Mouse (Mus musculus): ENCODE data around the gene Klk4. TPM values are rescaled to one million over a fixed set of nuclear protein-coding genes. Genes with fewer than 3 reads are reported as not detected.

The Klk4 gene
- polyA plus RNA-seq, 1 experiment from 2014 or later = 0.18 TPM

DNA sequence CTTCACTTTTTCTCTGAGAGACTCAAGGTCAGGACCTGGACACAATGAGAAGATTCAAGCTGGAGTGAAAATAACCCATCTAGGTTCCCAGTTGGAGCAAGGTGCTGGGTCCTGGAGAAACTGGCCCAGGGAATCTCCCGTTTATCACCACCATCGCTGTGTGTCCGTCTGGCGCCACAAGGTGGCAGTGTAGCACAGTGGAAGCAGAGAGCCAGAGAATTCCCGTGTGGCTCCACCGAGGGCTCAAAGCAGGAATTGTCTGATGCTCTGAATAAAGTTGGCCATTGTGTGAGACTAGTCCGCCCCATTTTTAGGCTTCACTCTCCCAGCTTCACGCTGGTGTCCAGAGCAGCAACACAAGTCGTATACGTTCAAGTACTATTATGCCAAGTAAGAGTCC is 7.7 kb upstream of the Klk4 start:
- Histone ChIP-seq H3K4me1 (replicated peaks; ENCODE audit: control insufficient read depth, insufficient read depth, low read length) (no peaks in the 10 kb centered on the region), H3K27ac (ENCODE audit: low read depth, low read length) (no peak overlapping the region), H3K9ac (ENCODE audit: low read depth, low read length) (no peak overlapping the region), H3K9me3 (ENCODE audit: control insufficient read depth, low read length) (no peaks in the 10 kb centered on the region), H3K36me3 (ENCODE audit: control insufficient read depth, insufficient read depth, low read length) (no peaks in the 10 kb centered on the region), H3K4me3 (ENCODE audit: low read depth, low read length) (no peak overlapping the region), H3K4me2 (no peak overlapping the region), H3K27me3 (replicated peaks; ENCODE audit: control insufficient read depth, insufficient read depth, low read length) (0 out of 2 replicates have a peak, but pooled peaks cover 4% of the 10 kb centered on the region)
- WGBS = 8% methylated on average over 10 of the region's 10 CpGs
- ATAC-seq (replicated peaks; ENCODE audit: low FRiP score) (no peak), DNase-seq (ENCODE audit: low spot score) (peak; percentile 57)

DNA sequence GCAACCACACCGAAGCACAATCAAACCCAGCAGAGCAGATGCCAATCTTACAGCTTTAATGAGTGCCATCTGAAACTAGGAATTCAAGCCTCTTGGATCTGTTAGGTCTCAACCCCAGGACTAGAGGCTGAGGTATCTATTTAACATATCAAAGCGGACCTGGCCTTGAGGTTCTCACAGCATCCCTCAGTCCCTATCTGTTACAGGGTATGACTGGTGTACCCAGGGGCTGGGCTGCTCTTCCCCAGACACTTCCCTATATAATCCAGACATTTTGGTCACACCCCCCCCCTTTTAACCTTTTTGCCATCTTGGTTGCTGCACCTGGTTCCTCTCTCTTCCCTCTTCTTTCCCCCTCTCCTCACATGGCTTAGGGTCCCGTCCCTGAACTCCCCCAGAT is 7.3 kb upstream of the Klk4 start:
- Histone ChIP-seq H3K27ac (ENCODE audit: low read depth, low read length) (no peak overlapping the region), H3K9me3 (ENCODE audit: control insufficient read depth, low read length) (no peaks in the 10 kb centered on the region), H3K4me2 (no peak overlapping the region), H3K27me3 (replicated peaks; ENCODE audit: control insufficient read depth, insufficient read depth, low read length) (0 out of 2 replicates have a peak, but pooled peaks cover 4% of the 10 kb centered on the region), H3K4me3 (ENCODE audit: low read depth, low read length) (no peak overlapping the region), H3K4me1 (replicated peaks; ENCODE audit: control insufficient read depth, insufficient read depth, low read length) (no peaks in the 10 kb centered on the region), H3K36me3 (ENCODE audit: control insufficient read depth, insufficient read depth, low read length) (no peaks in the 10 kb centered on the region), H3K9ac (ENCODE audit: low read depth, low read length) (no peak overlapping the region)
- no peak for DNase-seq (ENCODE audit: low spot score)
- 65% methylated on average over 3 of the region's 3 CpGs for WGBS
- no peak for ATAC-seq (replicated peaks; ENCODE audit: low FRiP score)

DNA sequence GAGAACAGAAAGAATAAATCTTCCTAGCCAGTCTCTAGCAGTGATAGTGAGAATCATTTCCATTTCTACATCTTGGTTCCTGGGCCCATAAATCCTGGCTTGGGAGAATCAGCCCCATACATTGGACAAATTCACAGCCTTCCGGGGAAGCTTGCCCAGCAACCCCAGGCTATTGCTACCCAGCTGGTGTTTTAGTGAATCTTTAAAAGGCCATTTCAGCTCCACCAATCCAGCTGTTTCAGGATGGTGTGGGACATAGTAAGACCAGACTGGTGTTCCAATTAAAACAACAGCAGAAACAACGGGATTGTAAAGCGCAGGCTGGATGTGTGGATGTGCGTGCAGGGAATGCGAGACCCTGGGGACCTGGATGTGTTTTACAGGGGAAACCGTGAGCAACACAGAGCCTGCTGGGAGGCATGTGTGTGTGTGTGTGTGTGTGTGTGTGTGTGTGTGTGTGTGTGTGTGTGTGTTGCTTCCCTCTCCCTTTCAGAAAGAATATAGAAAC is 6.0 kb upstream of the Klk4 start:
- H3K9me3 ChIP-seq (ENCODE audit: control insufficient read depth, low read length) = no peaks in the 10 kb centered on the region
- H3K4me2 ChIP-seq = no peak overlapping the region
- no peaks in the 10 kb centered on the region for H3K4me1 ChIP-seq (replicated peaks; ENCODE audit: control insufficient read depth, insufficient read depth, low read length)
- H3K9ac ChIP-seq (ENCODE audit: low read depth, low read length) = no peak overlapping the region
- WGBS = 89% methylated on average over 6 of the region's 6 CpGs
- no peak overlapping the region for H3K27ac ChIP-seq (ENCODE audit: low read depth, low read length)
- ATAC-seq (replicated peaks; ENCODE audit: low FRiP score) (no peak), DNase-seq (ENCODE audit: low spot score) (no peak)
- no peak overlapping the region for H3K4me3 ChIP-seq (ENCODE audit: low read depth, low read length)
- no peaks in the 10 kb centered on the region for H3K36me3 ChIP-seq (ENCODE audit: control insufficient read depth, insufficient read depth, low read length)
- 0 out of 2 replicates have a peak, but pooled peaks cover 3% of the 10 kb centered on the region for H3K27me3 ChIP-seq (replicated peaks; ENCODE audit: control insufficient read depth, insufficient read depth, low read length)

DNA sequence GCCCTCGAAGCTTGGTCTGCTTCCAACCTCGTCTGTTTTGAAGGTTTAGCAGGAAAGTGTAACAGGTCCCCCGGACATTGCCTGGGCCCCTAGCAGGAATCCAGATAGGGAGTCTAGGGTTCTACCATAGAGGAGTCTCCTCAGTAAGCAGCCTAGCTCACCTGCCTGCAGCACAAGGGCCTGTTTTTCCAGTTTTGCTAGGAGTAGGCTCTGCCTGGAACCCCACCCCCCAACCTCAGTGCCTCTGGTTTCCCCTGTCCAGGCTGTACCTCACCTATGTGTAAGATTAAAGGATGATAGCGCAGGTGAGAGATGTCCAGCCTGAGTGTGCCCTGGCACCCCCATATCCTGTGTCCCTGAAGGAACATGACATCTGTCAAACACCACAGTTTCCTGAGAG is 4.5 kb upstream of the Klk4 start:
- DNase-seq (ENCODE audit: low spot score) = no peak
- no peak overlapping the region for H3K27ac ChIP-seq (ENCODE audit: low read depth, low read length)
- H3K27me3 ChIP-seq (replicated peaks; ENCODE audit: control insufficient read depth, insufficient read depth, low read length) = no peaks in the 10 kb centered on the region
- no peak overlapping the region for H3K4me2 ChIP-seq
- H3K36me3 ChIP-seq (ENCODE audit: control insufficient read depth, insufficient read depth, low read length) = no peaks in the 10 kb centered on the region
- no peaks in the 10 kb centered on the region for H3K9me3 ChIP-seq (ENCODE audit: control insufficient read depth, low read length)
- no peak for ATAC-seq (replicated peaks; ENCODE audit: low FRiP score)
- no peaks in the 10 kb centered on the region for H3K4me1 ChIP-seq (replicated peaks; ENCODE audit: control insufficient read depth, insufficient read depth, low read length)
- WGBS = 69% methylated on average over 4 of the region's 4 CpGs
- no peak overlapping the region for H3K9ac ChIP-seq (ENCODE audit: low read depth, low read length)
- no peak overlapping the region for H3K4me3 ChIP-seq (ENCODE audit: low read depth, low read length)

DNA sequence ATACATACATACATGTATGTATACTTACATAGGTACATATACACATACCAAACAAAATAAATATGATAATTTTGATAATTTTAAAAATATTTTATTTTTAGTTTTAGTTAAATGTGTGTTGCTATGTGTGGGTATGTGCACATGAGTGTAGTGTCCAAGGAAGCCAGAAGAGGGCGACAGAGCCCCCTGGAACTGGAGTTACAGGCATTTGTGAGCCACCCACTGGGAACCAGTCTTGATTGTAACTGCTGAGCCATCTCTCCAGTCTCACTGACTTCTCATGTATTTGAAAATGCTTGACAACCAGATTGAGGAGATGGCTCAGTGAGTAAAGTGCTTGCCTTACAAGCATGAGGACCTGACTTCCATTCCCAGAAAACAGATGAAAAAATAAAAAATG is 2.7 kb upstream of the Klk4 start:
- no peak for DNase-seq (ENCODE audit: low spot score)
- no peaks in the 10 kb centered on the region for H3K36me3 ChIP-seq (ENCODE audit: control insufficient read depth, insufficient read depth, low read length)
- H3K4me2 ChIP-seq = no peak overlapping the region
- no peak overlapping the region for H3K4me3 ChIP-seq (ENCODE audit: low read depth, low read length)
- no peak overlapping the region for H3K9ac ChIP-seq (ENCODE audit: low read depth, low read length)
- 26% methylated on average over 1 of the region's 1 CpGs for WGBS
- no peak for ATAC-seq (replicated peaks; ENCODE audit: low FRiP score)
- no peaks in the 10 kb centered on the region for H3K9me3 ChIP-seq (ENCODE audit: control insufficient read depth, low read length)
- no peaks in the 10 kb centered on the region for H3K4me1 ChIP-seq (replicated peaks; ENCODE audit: control insufficient read depth, insufficient read depth, low read length)
- no peaks in the 10 kb centered on the region; the same call in 1 of the 2 replicates for H3K27me3 ChIP-seq (replicated peaks; ENCODE audit: control insufficient read depth, insufficient read depth, low read length)
- no peak overlapping the region for H3K27ac ChIP-seq (ENCODE audit: low read depth, low read length)

DNA sequence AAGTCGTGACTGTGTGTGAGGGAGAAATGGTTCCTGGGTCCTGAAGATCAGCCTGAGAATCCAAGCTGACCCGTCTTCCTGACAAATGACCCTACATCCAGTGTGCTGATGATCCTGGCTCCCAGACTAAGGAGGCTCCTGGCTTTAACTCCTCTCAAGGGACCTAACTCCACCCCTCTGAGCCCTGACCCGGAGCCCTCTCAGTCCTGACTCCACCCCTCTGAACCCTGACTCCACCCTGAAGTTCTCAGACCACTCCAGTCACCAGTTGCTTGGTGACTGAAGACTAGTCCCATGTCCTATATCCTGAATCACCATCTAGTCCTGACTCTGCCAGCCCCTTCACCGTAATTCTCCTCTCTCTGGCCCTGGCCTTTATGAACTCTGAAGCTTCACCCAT is 1.4 kb downstream of the Klk4 start:
- WGBS = 27% methylated on average over 4 of the region's 4 CpGs
- H3K9ac ChIP-seq (ENCODE audit: low read depth, low read length) = no peak overlapping the region
- H3K27me3 ChIP-seq (replicated peaks; ENCODE audit: control insufficient read depth, insufficient read depth, low read length) = no peaks in the 10 kb centered on the region; the same call in 1 of the 2 replicates
- H3K9me3 ChIP-seq (ENCODE audit: control insufficient read depth, low read length) = no peaks in the 10 kb centered on the region
- H3K4me2 ChIP-seq = no peak overlapping the region
- no peaks in the 10 kb centered on the region for H3K4me1 ChIP-seq (replicated peaks; ENCODE audit: control insufficient read depth, insufficient read depth, low read length)
- no peak for ATAC-seq (replicated peaks; ENCODE audit: low FRiP score)
- H3K4me3 ChIP-seq (ENCODE audit: low read depth, low read length) = no peak overlapping the region
- no peak for DNase-seq (ENCODE audit: low spot score)
- H3K36me3 ChIP-seq (ENCODE audit: control insufficient read depth, insufficient read depth, low read length) = no peaks in the 10 kb centered on the region
- H3K27ac ChIP-seq (ENCODE audit: low read depth, low read length) = no peak overlapping the region

DNA sequence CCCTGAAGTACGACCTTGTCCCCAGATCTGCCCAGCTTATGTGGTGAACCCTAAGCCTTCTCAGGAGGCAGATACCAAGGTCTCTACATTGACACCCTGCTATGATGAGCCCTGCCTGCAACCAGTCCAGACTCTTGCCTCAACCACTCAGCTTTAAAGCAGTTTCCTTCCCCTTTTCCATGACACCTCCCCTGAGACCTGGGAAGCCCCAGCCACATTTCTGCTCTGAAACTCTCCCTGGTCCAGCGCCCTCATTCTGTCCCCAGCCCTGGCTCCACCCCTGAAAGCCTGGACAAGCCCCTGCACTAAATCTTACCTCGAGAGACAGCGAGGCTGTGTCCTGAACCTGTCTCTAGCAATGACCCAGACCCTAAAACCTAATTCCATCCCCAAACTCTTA is 1.9 kb downstream of the Klk4 start:
- Histone ChIP-seq H3K27me3 (replicated peaks; ENCODE audit: control insufficient read depth, insufficient read depth, low read length) (no peaks in the 10 kb centered on the region; the same call in 1 of the 2 replicates), H3K36me3 (ENCODE audit: control insufficient read depth, insufficient read depth, low read length) (no peaks in the 10 kb centered on the region), H3K9me3 (ENCODE audit: control insufficient read depth, low read length) (no peaks in the 10 kb centered on the region), H3K4me2 (no peak overlapping the region), H3K4me3 (ENCODE audit: low read depth, low read length) (no peak overlapping the region), H3K4me1 (replicated peaks; ENCODE audit: control insufficient read depth, insufficient read depth, low read length) (no peaks in the 10 kb centered on the region), H3K27ac (ENCODE audit: low read depth, low read length) (no peak overlapping the region), H3K9ac (ENCODE audit: low read depth, low read length) (no peak overlapping the region)
- DNase-seq (ENCODE audit: low spot score) (no peak), ATAC-seq (replicated peaks; ENCODE audit: low FRiP score) (no peak)
- 18% methylated on average over 4 of the region's 4 CpGs for WGBS

DNA sequence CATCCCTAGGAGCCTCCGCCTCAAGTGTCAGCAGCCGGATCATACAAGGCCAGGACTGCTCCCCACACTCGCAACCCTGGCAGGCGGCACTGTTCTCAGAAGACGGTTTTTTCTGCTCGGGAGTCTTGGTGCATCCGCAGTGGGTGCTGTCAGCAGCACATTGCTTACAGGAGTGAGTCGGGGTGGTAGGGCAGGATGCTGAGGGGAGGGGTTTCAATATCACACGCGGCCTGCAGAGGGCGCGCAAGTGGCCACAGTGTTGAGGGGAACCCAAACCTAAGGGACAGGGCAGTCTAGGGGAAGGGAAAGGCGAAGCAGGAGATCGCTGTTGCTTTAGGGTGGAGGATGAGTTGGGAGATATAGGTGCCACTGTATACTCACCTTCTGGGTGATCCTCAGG is 2.6 kb downstream of the Klk4 start:
- Histone ChIP-seq H3K27ac (ENCODE audit: low read depth, low read length) (no peak overlapping the region), H3K9me3 (ENCODE audit: control insufficient read depth, low read length) (no peaks in the 10 kb centered on the region), H3K4me3 (ENCODE audit: low read depth, low read length) (no peak overlapping the region), H3K36me3 (ENCODE audit: control insufficient read depth, insufficient read depth, low read length) (no peaks in the 10 kb centered on the region), H3K27me3 (replicated peaks; ENCODE audit: control insufficient read depth, insufficient read depth, low read length) (no peaks in the 10 kb centered on the region; the same call in 1 of the 2 replicates), H3K4me2 (no peak overlapping the region), H3K4me1 (replicated peaks; ENCODE audit: control insufficient read depth, insufficient read depth, low read length) (no peaks in the 10 kb centered on the region), H3K9ac (ENCODE audit: low read depth, low read length) (no peak overlapping the region)
- DNase-seq (ENCODE audit: low spot score) (peak; percentile 37), ATAC-seq (replicated peaks; ENCODE audit: low FRiP score) (no peak)
- WGBS = 12% methylated on average over 14 of the region's 14 CpGs

DNA sequence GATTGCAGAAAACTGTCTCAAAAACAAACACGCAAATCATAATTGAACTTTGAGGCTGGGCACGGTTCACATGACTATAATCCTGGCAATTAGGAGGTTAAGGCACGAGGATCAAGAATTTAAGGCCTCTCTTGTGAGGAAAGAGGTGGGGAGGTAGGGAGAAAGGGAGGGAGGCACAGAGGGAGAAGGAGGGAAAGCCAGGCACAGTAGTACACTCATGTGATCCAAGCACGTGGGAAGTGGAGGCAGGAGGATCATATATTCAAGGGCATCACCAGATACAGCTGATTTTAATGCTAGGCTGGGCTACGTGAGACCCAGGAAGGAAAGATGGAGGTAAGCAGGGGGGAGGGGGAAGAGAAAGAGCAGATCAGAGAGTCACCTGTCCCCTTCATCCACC is 10.4 kb downstream of the Klk4 start:
- no peaks in the 10 kb centered on the region for H3K36me3 ChIP-seq (ENCODE audit: control insufficient read depth, insufficient read depth, low read length)
- no peak overlapping the region for H3K9ac ChIP-seq (ENCODE audit: low read depth, low read length)
- WGBS = 52% methylated on average over 5 of the region's 5 CpGs
- H3K27me3 ChIP-seq (replicated peaks; ENCODE audit: control insufficient read depth, insufficient read depth, low read length) = no peaks in the 10 kb centered on the region
- no peaks in the 10 kb centered on the region for H3K4me1 ChIP-seq (replicated peaks; ENCODE audit: control insufficient read depth, insufficient read depth, low read length)
- DNase-seq (ENCODE audit: low spot score) (no peak), ATAC-seq (replicated peaks; ENCODE audit: low FRiP score) (no peak)
- H3K27ac ChIP-seq (ENCODE audit: low read depth, low read length) = no peak overlapping the region
- no peaks in the 10 kb centered on the region for H3K9me3 ChIP-seq (ENCODE audit: control insufficient read depth, low read length)
- H3K4me2 ChIP-seq = no peak overlapping the region
- H3K4me3 ChIP-seq (ENCODE audit: low read depth, low read length) = no peak overlapping the region

All from liver, embryonic 11.5 days (tissue).